Mouse (Mus musculus) spleen, postnatal 10 days (tissue): ENCODE measurements around the gene Hist1h4h.
"Not testable (repeated sequence)": the region's sequence is repeated elsewhere in the genome, so short reads cannot be mapped to it uniquely, and the experiment has no call there.

Source experiments
- DNase-seq, 2 experiments: peaks; one replicate each; pipeline ENCODE4 v3.0.0; 2021 to 2022; ENCODE audit warnings: low spot score in 2 of 2

Gene Hist1h4h

GRCm38 (mm10) chr13:23554925-23555838, 24.3 kb downstream of the Hist1h4h start:
- peak; percentile 93 to 96 for DNase-seq

- peak; percentile 77 to 78 for DNase-seq
Observed at GRCm38 (mm10) chr13:23555839-23556416, 25.1 kb downstream of the Hist1h4h start.

GRCm38 (mm10) chr13:23556906-23557305, 26.1 kb downstream of the Hist1h4h start:
- DNase-seq = no peak

- not testable (repeated sequence) for DNase-seq
Observed at GRCm38 (mm10) chr13:23560699-23561098, 29.8 kb downstream of the Hist1h4h start.

- not testable (repeated sequence) for DNase-seq
Observed at GRCm38 (mm10) chr13:23561531-23561882, 30.7 kb downstream of the Hist1h4h start.

GRCm38 (mm10) chr13:23561883-23562659, 31.2 kb downstream of the Hist1h4h start, which contains the start of gene Hist1h3e:
TSS of gene Hist1h3e (minus strand) at chr13:23562369.
- DNase-seq = peak; percentile 95 to 98

GRCm38 (mm10) chr13:23562699-23563462, 32.0 kb downstream of the Hist1h4h start:
- DNase-seq = peak; percentile 37 to 57

- DNase-seq = no peak
Observed at GRCm38 (mm10) chr13:23564482-23564881, 33.6 kb downstream of the Hist1h4h start.

- DNase-seq = not testable (repeated sequence)
Observed at GRCm38 (mm10) chr13:23570261-23571021, 39.6 kb downstream of the Hist1h4h start.

- DNase-seq = peak; percentile 79 to 91
Observed at GRCm38 (mm10) chr13:23571022-23571503, 40.2 kb downstream of the Hist1h4h start, which contains the start of the genes Hist1h2ae and Hist1h2bg. TSS of gene Hist1h2ae (minus strand) at chr13:23571220. TSS of gene Hist1h2bg (plus strand) at chr13:23571396.

- peak in 1 of 2 experiments; percentile 60 for DNase-seq
Observed at GRCm38 (mm10) chr13:23571504-23572217, 40.8 kb downstream of the Hist1h4h start.

GRCm38 (mm10) chr13:23572218-23573033, 41.6 kb downstream of the Hist1h4h start:
- no peak for DNase-seq

- peak; percentile 61 to 65 for DNase-seq
Observed at GRCm38 (mm10) chr13:23573034-23573897, 42.4 kb downstream of the Hist1h4h start.

GRCm38 (mm10) chr13:23573898-23574524, 43.2 kb downstream of the Hist1h4h start, which contains the start of the genes Hist1h2bf and Hist1h2ad:
TSS of gene Hist1h2bf (minus strand) at chr13:23574196.
TSS of gene Hist1h2ad (plus strand) at chr13:23574381.
- peak; percentile 91 for DNase-seq

GRCm38 (mm10) chr13:23574546-23575170, 43.8 kb downstream of the Hist1h4h start:
- not testable (repeated sequence) for DNase-seq

- peak; percentile 68 to 82 for DNase-seq
Observed at GRCm38 (mm10) chr13:23575271-23575851, 44.5 kb downstream of the Hist1h4h start, which contains the start of gene Hist1h3d. TSS of gene Hist1h3d (plus strand) at chr13:23575763.
